Mouse (Mus musculus): ENCODE data around the gene Hk2. TPM values are rescaled to one million over a fixed set of nuclear protein-coding genes. Genes with fewer than 3 reads are reported as not detected.

Gene Hk2
- polyA plus RNA-seq, 1 experiment from 2014 or later = 3.5 TPM

- 93% methylated on average over 12 of the region's 12 CpGs for WGBS
- Histone ChIP-seq H3K27ac (replicated peaks) (no peak overlapping the region), H3K36me3 (no peaks in the 10 kb centered on the region), H3K27me3 (no peaks in the 10 kb centered on the region), H3K9me3 (no peaks in the 10 kb centered on the region), H3K4me1 (replicated peaks) (peaks cover 10% of the 10 kb centered on the region), H3K4me2 (no peak overlapping the region), H3K9ac (no peak overlapping the region), H3K4me3 (no peak overlapping the region)
- no peak for ATAC-seq (ENCODE audit: low FRiP score, low read depth)
These were observed 6.3 kb downstream of the Hk2 start for GRCm38 (mm10) chr6:82767734-82768586.

GRCm38 (mm10) chr6:82766636-82767035, 7.6 kb downstream of the Hk2 start:
- no peaks in the 10 kb centered on the region for H3K4me1 ChIP-seq (replicated peaks)
- WGBS = 73% methylated on average over 4 of the region's 4 CpGs
- H3K9me3 ChIP-seq = no peaks in the 10 kb centered on the region
- ATAC-seq (ENCODE audit: low FRiP score, low read depth) = no peak
- H3K36me3 ChIP-seq = no peaks in the 10 kb centered on the region
- H3K4me3 ChIP-seq = no peak overlapping the region
- H3K9ac ChIP-seq = no peak overlapping the region
- no peak overlapping the region for H3K4me2 ChIP-seq
- no peak overlapping the region for H3K27ac ChIP-seq (replicated peaks)
- H3K27me3 ChIP-seq = no peaks in the 10 kb centered on the region

GRCm38 (mm10) chr6:82765261-82765660, 9.0 kb downstream of the Hk2 start:
- Histone ChIP-seq H3K36me3 (no peaks in the 10 kb centered on the region), H3K4me2 (no peak overlapping the region), H3K9me3 (no peaks in the 10 kb centered on the region), H3K27ac (replicated peaks) (no peak overlapping the region), H3K9ac (no peak overlapping the region), H3K27me3 (no peaks in the 10 kb centered on the region), H3K4me1 (replicated peaks) (no peaks in the 10 kb centered on the region), H3K4me3 (no peak overlapping the region)
- WGBS = 95% methylated on average over 2 of the region's 2 CpGs
- no peak for ATAC-seq (ENCODE audit: low FRiP score, low read depth)

- H3K4me3 ChIP-seq = no peak overlapping the region
- H3K27ac ChIP-seq (replicated peaks) = no peak overlapping the region
- no peaks in the 10 kb centered on the region for H3K27me3 ChIP-seq
- no peaks in the 10 kb centered on the region for H3K36me3 ChIP-seq
- no peaks in the 10 kb centered on the region for H3K9me3 ChIP-seq
- ATAC-seq (ENCODE audit: low FRiP score, low read depth) = no peak
- H3K4me1 ChIP-seq (replicated peaks) = no peaks in the 10 kb centered on the region
- no peak overlapping the region for H3K9ac ChIP-seq
- WGBS = 54% methylated on average over 9 of the region's 9 CpGs
- no peak overlapping the region for H3K4me2 ChIP-seq
These were observed 10.3 kb downstream of the Hk2 start for GRCm38 (mm10) chr6:82763871-82764503.

- no peak overlapping the region for H3K9ac ChIP-seq
- no peaks in the 10 kb centered on the region for H3K9me3 ChIP-seq
- 79% methylated on average over 2 of the region's 2 CpGs for WGBS
These were observed 11.5 kb downstream of the Hk2 start for GRCm38 (mm10) chr6:82762728-82763127.

GRCm38 (mm10) chr6:82760749-82761357, 13.4 kb downstream of the Hk2 start:
- no peaks in the 10 kb centered on the region; the same call in 1 of the 2 replicates for H3K4me1 ChIP-seq (replicated peaks)
- H3K4me2 ChIP-seq = no peak overlapping the region
- H3K9me3 ChIP-seq = no peaks in the 10 kb centered on the region
- no peaks in the 10 kb centered on the region for H3K27me3 ChIP-seq
- no peaks in the 10 kb centered on the region for H3K36me3 ChIP-seq
- ATAC-seq (ENCODE audit: low FRiP score, low read depth) = no peak
- H3K4me3 ChIP-seq = no peak overlapping the region
- 87% methylated on average over 3 of the region's 3 CpGs for WGBS
- no peak overlapping the region for H3K27ac ChIP-seq (replicated peaks)
- no peak overlapping the region for H3K9ac ChIP-seq

More at GRCm38 (mm10) chr6:82762728-82763127, 11.5 kb downstream of the Hk2 start:
- Histone ChIP-seq H3K4me2 (no peak overlapping the region), H3K27me3 (no peaks in the 10 kb centered on the region), H3K4me3 (no peak overlapping the region), H3K36me3 (no peaks in the 10 kb centered on the region), H3K27ac (replicated peaks) (no peak overlapping the region), H3K4me1 (replicated peaks) (no peaks in the 10 kb centered on the region)
- no peak for ATAC-seq (ENCODE audit: low FRiP score, low read depth)

GRCm38 (mm10) chr6:82759241-82759640, 15.0 kb downstream of the Hk2 start:
- Histone ChIP-seq H3K4me3 (no peak overlapping the region), H3K36me3 (no peaks in the 10 kb centered on the region), H3K27me3 (no peaks in the 10 kb centered on the region), H3K9me3 (no peaks in the 10 kb centered on the region), H3K4me2 (no peak overlapping the region), H3K27ac (replicated peaks) (no peak overlapping the region), H3K4me1 (replicated peaks) (no peaks in the 10 kb centered on the region; the same call in 1 of the 2 replicates), H3K9ac (no peak overlapping the region)
- ATAC-seq (ENCODE audit: low FRiP score, low read depth) = no peak
- 91% methylated on average over 5 of the region's 5 CpGs for WGBS

- no peaks in the 10 kb centered on the region for H3K9me3 ChIP-seq
- H3K36me3 ChIP-seq = no peaks in the 10 kb centered on the region
- H3K27ac ChIP-seq (replicated peaks) = no peak overlapping the region
- H3K4me1 ChIP-seq (replicated peaks) = no peaks in the 10 kb centered on the region; the same call in 1 of the 2 replicates
- H3K4me3 ChIP-seq = no peak overlapping the region
- no peaks in the 10 kb centered on the region for H3K27me3 ChIP-seq
- ATAC-seq (ENCODE audit: low FRiP score, low read depth) = no peak
- H3K9ac ChIP-seq = no peak overlapping the region
- H3K4me2 ChIP-seq = no peak overlapping the region
- WGBS = 86% methylated on average over 9 of the region's 9 CpGs
These were observed 17.4 kb downstream of the Hk2 start for GRCm38 (mm10) chr6:82756799-82757210.

GRCm38 (mm10) chr6:82756216-82756615, 18.0 kb downstream of the Hk2 start:
- 94% methylated on average over 7 of the region's 7 CpGs for WGBS
- no peak for ATAC-seq (ENCODE audit: low FRiP score, low read depth)
- H3K27me3 ChIP-seq = no peaks in the 10 kb centered on the region
- H3K36me3 ChIP-seq = no peaks in the 10 kb centered on the region
- no peaks in the 10 kb centered on the region; the same call in 1 of the 2 replicates for H3K4me1 ChIP-seq (replicated peaks)
- H3K9ac ChIP-seq = no peak overlapping the region
- no peak overlapping the region for H3K4me2 ChIP-seq
- no peaks in the 10 kb centered on the region for H3K9me3 ChIP-seq
- no peak overlapping the region for H3K4me3 ChIP-seq
- no peak overlapping the region for H3K27ac ChIP-seq (replicated peaks)

GRCm38 (mm10) chr6:82755338-82755737, 18.9 kb downstream of the Hk2 start:
- H3K4me2 ChIP-seq = no peak overlapping the region
- H3K9ac ChIP-seq = no peak overlapping the region
- no peak for ATAC-seq (ENCODE audit: low FRiP score, low read depth)
- no peaks in the 10 kb centered on the region for H3K9me3 ChIP-seq
- H3K36me3 ChIP-seq = no peaks in the 10 kb centered on the region
- H3K4me3 ChIP-seq = no peak overlapping the region
- H3K27ac ChIP-seq (replicated peaks) = no peak overlapping the region
- no peaks in the 10 kb centered on the region; the same call in 1 of the 2 replicates for H3K4me1 ChIP-seq (replicated peaks)
- 49% methylated on average over 2 of the region's 2 CpGs for WGBS
- H3K27me3 ChIP-seq = no peaks in the 10 kb centered on the region

- H3K9me3 ChIP-seq = no peaks in the 10 kb centered on the region
- no peak for ATAC-seq (ENCODE audit: low FRiP score, low read depth)
- no peaks in the 10 kb centered on the region; the same call in 1 of the 2 replicates for H3K4me1 ChIP-seq (replicated peaks)
- no peaks in the 10 kb centered on the region for H3K27me3 ChIP-seq
- H3K4me3 ChIP-seq = no peak overlapping the region
- no peak overlapping the region for H3K9ac ChIP-seq
- 91% methylated on average over 6 of the region's 6 CpGs for WGBS
- no peaks in the 10 kb centered on the region for H3K36me3 ChIP-seq
- H3K27ac ChIP-seq (replicated peaks) = no peak overlapping the region
- no peak overlapping the region for H3K4me2 ChIP-seq
These were observed 19.5 kb downstream of the Hk2 start for GRCm38 (mm10) chr6:82754769-82755168.
